Mouse (Mus musculus): ENCODE data around the gene Aox2. TPM values are rescaled to one million over a fixed set of nuclear protein-coding genes. Genes with fewer than 3 reads are reported as not detected.

The Aox2 gene
- polyA plus RNA-seq, 1 experiment, result 0.02 TPM

DNA sequence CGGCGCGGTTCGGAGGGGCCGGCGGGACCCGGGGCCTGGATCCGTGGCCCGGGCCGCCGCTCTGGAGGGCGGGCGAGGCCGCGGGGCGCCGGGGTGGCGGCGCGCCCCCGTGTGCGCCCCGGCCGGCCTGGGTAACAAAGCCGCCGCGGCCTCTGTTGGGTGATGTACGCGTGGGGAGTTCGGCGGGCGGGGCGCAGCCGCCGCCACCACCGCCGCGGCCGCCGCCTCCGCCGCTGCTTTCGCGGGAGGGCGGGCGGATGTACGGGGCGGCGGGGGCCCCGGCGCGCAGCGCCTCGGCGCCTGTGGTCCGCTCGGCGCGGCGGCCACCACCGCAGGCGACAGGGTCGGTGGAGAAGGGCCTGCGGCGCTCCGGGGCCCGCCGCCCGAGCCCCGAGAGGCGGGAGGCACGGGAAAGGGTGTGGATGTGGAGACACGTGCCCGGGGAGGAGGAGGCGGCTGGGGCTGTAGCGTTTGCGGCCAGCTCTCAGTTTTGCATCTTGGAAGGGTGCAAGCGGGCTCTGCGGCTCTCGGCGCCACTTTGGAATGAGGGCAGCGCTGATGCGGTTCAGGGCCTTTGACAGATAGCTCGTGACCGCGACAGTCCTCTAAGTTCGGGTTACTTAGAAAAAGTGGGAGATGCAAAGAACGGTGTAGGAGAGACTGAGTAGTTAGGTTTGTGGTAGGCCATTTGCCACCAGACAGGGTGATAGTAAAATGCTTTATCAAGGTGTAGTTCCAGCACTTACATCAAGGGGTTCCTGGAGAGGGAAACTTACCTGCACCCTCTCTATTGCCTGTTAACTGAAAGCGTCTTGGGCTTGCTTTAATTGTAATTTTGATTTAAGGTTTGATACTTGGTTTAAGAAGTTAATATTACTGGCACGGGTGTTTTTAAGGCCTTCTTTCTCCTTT, 115.4 kb downstream of the Aox2 start:
- Histone ChIP-seq H3K27me3 (ENCODE audit: control insufficient read depth, insufficient read depth, low read length) (0 out of 2 replicates have a peak, but pooled peaks cover 1% of the 10 kb centered on the region), H3K4me3 (ENCODE audit: extremely low read depth, insufficient read depth, insufficient read length) (peak overlapping the region; percentile 99), H3K27ac (ENCODE audit: insufficient read depth, low read length) (peak overlapping the region; percentile 100), H3K36me3 (ENCODE audit: control insufficient read depth, insufficient read depth, low read length) (peaks cover 15% of the 10 kb centered on the region), H3K4me1 (ENCODE audit: control insufficient read depth, insufficient read depth, insufficient read length) (no peaks in the 10 kb centered on the region)
- DNase-seq (ENCODE audit: low read depth in 1 of 2, low spot score in 2 of 2), result peak in 1 of 2 experiments; percentile 30
- under 1% methylated on average over 53 of the region's 90 CpGs for WGBS
- TF ChIP-seq CTCF (IDR thresholded peaks at IDR 0.05; ENCODE audit: extremely low read depth, insufficient read depth, insufficient read length, insufficient replicate concordance) (no peak), POLR2A (IDR thresholded peaks at IDR 0.05; ENCODE audit: low read depth, low read length) (no peak)

DNA sequence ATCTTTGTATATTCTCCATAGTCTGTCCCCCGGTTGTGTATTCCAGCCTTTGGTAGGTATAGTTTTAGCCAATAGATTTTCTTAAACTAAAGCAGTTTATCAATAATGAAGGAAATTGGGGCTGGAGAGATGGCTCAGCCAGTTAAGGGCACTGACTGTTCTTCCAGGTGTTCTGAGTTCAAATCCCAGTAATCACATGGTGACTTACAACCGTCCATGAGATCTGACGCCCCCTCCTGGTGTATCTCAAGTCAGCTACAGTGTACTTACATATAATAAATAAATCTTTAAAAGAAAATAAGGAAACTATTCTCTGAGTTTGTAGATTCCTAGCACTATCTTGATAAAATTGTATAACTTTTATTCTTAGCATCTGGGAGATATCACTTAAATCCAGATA, 117.2 kb downstream of the Aox2 start:
- WGBS, result 90% methylated on average over 3 of the region's 3 CpGs
- Histone ChIP-seq H3K4me1 (ENCODE audit: control insufficient read depth, insufficient read depth, insufficient read length) (no peaks in the 10 kb centered on the region), H3K27ac (ENCODE audit: insufficient read depth, low read length) (no peak overlapping the region), H3K36me3 (ENCODE audit: control insufficient read depth, insufficient read depth, low read length) (peaks cover 26% of the 10 kb centered on the region), H3K4me3 (ENCODE audit: extremely low read depth, insufficient read depth, insufficient read length) (no peak overlapping the region), H3K27me3 (ENCODE audit: control insufficient read depth, insufficient read depth, low read length) (0 out of 2 replicates have a peak, but pooled peaks cover 1% of the 10 kb centered on the region)
- no peak for DNase-seq (ENCODE audit: low read depth in 1 of 2, low spot score in 2 of 2)
- TF ChIP-seq POLR2A (IDR thresholded peaks at IDR 0.05; ENCODE audit: low read depth, low read length), result no peak
- no peak for TF ChIP-seq CTCF (IDR thresholded peaks at IDR 0.05; ENCODE audit: extremely low read depth, insufficient read depth, insufficient read length, insufficient replicate concordance)

- Histone ChIP-seq H3K36me3 (ENCODE audit: control insufficient read depth, insufficient read depth, low read length) (peaks cover 33% of the 10 kb centered on the region), H3K4me1 (ENCODE audit: control insufficient read depth, insufficient read depth, insufficient read length) (no peaks in the 10 kb centered on the region)
- no peak for DNase-seq (ENCODE audit: low read depth in 1 of 2, low spot score in 2 of 2)
Measured at GRCm38 (mm10) chr1:58396179-58396578, 118.1 kb downstream of the Aox2 start.

GRCm38 (mm10) chr1:58397731-58398130, 119.6 kb downstream of the Aox2 start:
- TF ChIP-seq CTCF (IDR thresholded peaks at IDR 0.05; ENCODE audit: extremely low read depth, insufficient read depth, insufficient read length, insufficient replicate concordance) (no peak), POLR2A (IDR thresholded peaks at IDR 0.05; ENCODE audit: low read depth, low read length) (no peak)
- 95% methylated on average over 6 of the region's 6 CpGs for WGBS
- no peak overlapping the region for H3K4me3 ChIP-seq (ENCODE audit: extremely low read depth, insufficient read depth, insufficient read length)
- H3K27me3 ChIP-seq (ENCODE audit: control insufficient read depth, insufficient read depth, low read length), result 0 out of 2 replicates have a peak, but pooled peaks cover 1% of the 10 kb centered on the region
- DNase-seq (ENCODE audit: low read depth in 1 of 2, low spot score in 2 of 2), result no peak
- H3K36me3 ChIP-seq (ENCODE audit: control insufficient read depth, insufficient read depth, low read length), result peaks cover 40% of the 10 kb centered on the region
- H3K27ac ChIP-seq (ENCODE audit: insufficient read depth, low read length), result no peak overlapping the region
- no peaks in the 10 kb centered on the region for H3K4me1 ChIP-seq (ENCODE audit: control insufficient read depth, insufficient read depth, insufficient read length)

More at GRCm38 (mm10) chr1:58396179-58396578, 118.1 kb downstream of the Aox2 start:
- 93% methylated on average over 1 of the region's 1 CpGs for WGBS
- Histone ChIP-seq H3K27me3 (ENCODE audit: control insufficient read depth, insufficient read depth, low read length) (0 out of 2 replicates have a peak, but pooled peaks cover 1% of the 10 kb centered on the region), H3K27ac (ENCODE audit: insufficient read depth, low read length) (no peak overlapping the region), H3K4me3 (ENCODE audit: extremely low read depth, insufficient read depth, insufficient read length) (no peak overlapping the region)
- TF ChIP-seq POLR2A (IDR thresholded peaks at IDR 0.05; ENCODE audit: low read depth, low read length) (no peak), CTCF (IDR thresholded peaks at IDR 0.05; ENCODE audit: extremely low read depth, insufficient read depth, insufficient read length, insufficient replicate concordance) (no peak)

- no peak for TF ChIP-seq CTCF (IDR thresholded peaks at IDR 0.05; ENCODE audit: extremely low read depth, insufficient read depth, insufficient read length, insufficient replicate concordance)
- no peak for TF ChIP-seq POLR2A (IDR thresholded peaks at IDR 0.05; ENCODE audit: low read depth, low read length)
- DNase-seq (ENCODE audit: low read depth in 1 of 2, low spot score in 2 of 2), result no peak
- no peaks in the 10 kb centered on the region for H3K27me3 ChIP-seq (ENCODE audit: control insufficient read depth, insufficient read depth, low read length)
- H3K4me3 ChIP-seq (ENCODE audit: extremely low read depth, insufficient read depth, insufficient read length), result no peak overlapping the region
- peaks cover 52% of the 10 kb centered on the region for H3K36me3 ChIP-seq (ENCODE audit: control insufficient read depth, insufficient read depth, low read length)
- 95% methylated on average over 6 of the region's 6 CpGs for WGBS
- no peaks in the 10 kb centered on the region for H3K4me1 ChIP-seq (ENCODE audit: control insufficient read depth, insufficient read depth, insufficient read length)
- no peak overlapping the region for H3K27ac ChIP-seq (ENCODE audit: insufficient read depth, low read length)
Measured at GRCm38 (mm10) chr1:58401396-58401795, 123.3 kb downstream of the Aox2 start.

GRCm38 (mm10) chr1:58403745-58404144, 125.6 kb downstream of the Aox2 start:
- 90% methylated on average over 5 of the region's 5 CpGs for WGBS
- Histone ChIP-seq H3K4me3 (ENCODE audit: extremely low read depth, insufficient read depth, insufficient read length) (no peak overlapping the region), H3K27ac (ENCODE audit: insufficient read depth, low read length) (no peak overlapping the region), H3K36me3 (ENCODE audit: control insufficient read depth, insufficient read depth, low read length) (peaks cover 43% of the 10 kb centered on the region), H3K27me3 (ENCODE audit: control insufficient read depth, insufficient read depth, low read length) (no peaks in the 10 kb centered on the region), H3K4me1 (ENCODE audit: control insufficient read depth, insufficient read depth, insufficient read length) (no peaks in the 10 kb centered on the region)
- DNase-seq (ENCODE audit: low read depth in 1 of 2, low spot score in 2 of 2), result no peak
- TF ChIP-seq POLR2A (IDR thresholded peaks at IDR 0.05; ENCODE audit: low read depth, low read length), result no peak
- TF ChIP-seq CTCF (IDR thresholded peaks at IDR 0.05; ENCODE audit: extremely low read depth, insufficient read depth, insufficient read length, insufficient replicate concordance), result no peak

GRCm38 (mm10) chr1:58407321-58407720, 129.2 kb downstream of the Aox2 start:
- WGBS, result 98% methylated on average over 7 of the region's 7 CpGs
- Histone ChIP-seq H3K36me3 (ENCODE audit: control insufficient read depth, insufficient read depth, low read length) (peaks cover 43% of the 10 kb centered on the region), H3K4me1 (ENCODE audit: control insufficient read depth, insufficient read depth, insufficient read length) (no peaks in the 10 kb centered on the region), H3K27me3 (ENCODE audit: control insufficient read depth, insufficient read depth, low read length) (no peaks in the 10 kb centered on the region), H3K4me3 (ENCODE audit: extremely low read depth, insufficient read depth, insufficient read length) (no peak overlapping the region), H3K27ac (ENCODE audit: insufficient read depth, low read length) (no peak overlapping the region)
- TF ChIP-seq CTCF (IDR thresholded peaks at IDR 0.05; ENCODE audit: extremely low read depth, insufficient read depth, insufficient read length, insufficient replicate concordance) (no peak), POLR2A (IDR thresholded peaks at IDR 0.05; ENCODE audit: low read depth, low read length) (no peak)
- DNase-seq (ENCODE audit: low read depth in 1 of 2, low spot score in 2 of 2), result no peak
